7 mouse cellular contexts compared by ENCODE assay signal in the genomic region with DNA sequence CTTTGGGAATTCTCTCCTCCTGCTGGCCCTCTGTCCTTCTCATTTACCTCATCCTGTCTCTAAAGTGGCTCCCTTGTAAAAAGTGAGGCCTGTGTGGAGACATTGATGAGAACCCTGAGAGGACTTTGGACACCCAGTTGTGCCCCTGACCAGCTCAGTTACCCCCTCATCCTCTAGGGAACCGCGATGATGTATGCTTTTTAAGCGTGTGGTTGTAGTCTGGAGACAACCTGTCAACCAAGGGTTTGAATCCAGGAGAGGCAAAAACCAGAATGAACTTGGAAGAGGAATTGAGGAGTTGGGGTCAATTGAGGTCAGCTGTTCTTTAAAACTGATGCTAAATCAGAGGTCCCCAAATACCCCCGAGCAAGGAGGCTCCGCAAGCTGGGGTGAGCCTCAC. TPM values are rescaled to one million over a fixed set of nuclear protein-coding genes. Genes with fewer than 3 reads are reported as not detected.
A peak's percentile ranks its signal among the peaks of the same experiment; 100 is the strongest.
DNase-seq lines count a peak whose midpoint lies in the region; ATAC-seq and TF ChIP-seq lines count a peak whose summit lies in the region.

No protein-coding gene starts in this region.

- peak overlapping the region; percentile 76; the same call in 1 of the 2 replicates for H3K9ac ChIP-seq in lung, embryonic 16.5 days (ENCODE audit: low read length)
- H3K9ac ChIP-seq in forebrain, embryonic 16.5 days (replicated peaks; ENCODE audit: low read depth, low read length), result peak overlapping the region; percentile 96
- H3K9ac ChIP-seq in limb, embryonic 15.5 days, result no peak overlapping the region
- no peak overlapping the region for H3K9ac ChIP-seq in stomach, embryonic 15.5 days

- H3K27me3 ChIP-seq in lung, embryonic 16.5 days (ENCODE audit: control insufficient read depth, insufficient read depth, low read depth, low read length), result peaks cover 5% of the 10 kb centered on the region
- no peaks in the 10 kb centered on the region for H3K27me3 ChIP-seq in forebrain, embryonic 16.5 days (replicated peaks; ENCODE audit: control insufficient read depth, insufficient read depth, low read length)
- peaks cover 5% of the 10 kb centered on the region; the same call in 1 of the 2 replicates for H3K27me3 ChIP-seq in limb, embryonic 15.5 days
- H3K27me3 ChIP-seq in stomach, embryonic 15.5 days (replicated peaks), result no peaks in the 10 kb centered on the region

- no peak overlapping the region for H3K27ac ChIP-seq in lung, embryonic 16.5 days (ENCODE audit: low read length)
- H3K27ac ChIP-seq in forebrain, embryonic 16.5 days (ENCODE audit: low read length), result peak overlapping the region; percentile 87
- no peak overlapping the region for H3K27ac ChIP-seq in limb, embryonic 15.5 days
- no peak overlapping the region for H3K27ac ChIP-seq in stomach, embryonic 15.5 days

- DNase-seq in lung, adult 2 months, result no peak
- DNase-seq in cerebellum, adult 11-12 months, result no peak
- DNase-seq in thymus, postnatal 0 days (ENCODE audit: low spot score), result no peak

- ATAC-seq in lung, embryonic 16.5 days (ENCODE audit: low read depth), result no peak
- no peak for ATAC-seq in forebrain, embryonic 16.5 days
- ATAC-seq in limb, embryonic 15.5 days (ENCODE audit: insufficient number of reproducible peaks, low FRiP score, low TSS enrichment, low read depth), result no peak
- ATAC-seq in stomach, embryonic 15.5 days (ENCODE audit: insufficient read depth, low FRiP score, low read depth), result no peak

- peak overlapping the region; percentile 85 for H3K4me2 ChIP-seq in lung, embryonic 16.5 days (ENCODE audit: low read depth, low read length)
- peak overlapping the region; percentile 55 for H3K4me2 ChIP-seq in forebrain, embryonic 16.5 days (ENCODE audit: low read length)
- peak overlapping the region; percentile 86 for H3K4me2 ChIP-seq in limb, embryonic 15.5 days
- H3K4me2 ChIP-seq in stomach, embryonic 15.5 days, result peak overlapping the region; percentile 91

- H3K4me1 ChIP-seq in lung, embryonic 16.5 days (replicated peaks; ENCODE audit: control insufficient read depth, insufficient read depth, low read length), result peaks cover 5% of the 10 kb centered on the region; the same call in 1 of the 2 replicates
- no peaks in the 10 kb centered on the region for H3K4me1 ChIP-seq in lung, adult 2 months (ENCODE audit: control insufficient read depth, insufficient read depth, low read length)
- peaks cover 18% of the 10 kb centered on the region for H3K4me1 ChIP-seq in forebrain, embryonic 16.5 days (replicated peaks; ENCODE audit: control insufficient read depth, insufficient read depth, low read length)
- H3K4me1 ChIP-seq in limb, embryonic 15.5 days, result peaks cover 18% of the 10 kb centered on the region
- peaks cover 10% of the 10 kb centered on the region for H3K4me1 ChIP-seq in stomach, embryonic 15.5 days

- WGBS in lung, embryonic 16.5 days, result 43% methylated on average over 5 of the region's 5 CpGs
- 54% methylated on average over 5 of the region's 5 CpGs for WGBS in lung, adult 2 months
- 36% methylated on average over 5 of the region's 5 CpGs for WGBS in forebrain, embryonic 16.5 days
- 43% methylated on average over 5 of the region's 5 CpGs for WGBS in limb, embryonic 15.5 days
- 45% methylated on average over 5 of the region's 5 CpGs for WGBS in stomach, embryonic 15.5 days

- no peak for TF ChIP-seq CTCF in lung, adult 2 months (IDR thresholded peaks at IDR 0.05; ENCODE audit: insufficient read depth, low read length)

- no peaks in the 10 kb centered on the region for H3K36me3 ChIP-seq in lung, embryonic 16.5 days (ENCODE audit: control insufficient read depth, insufficient read depth, low read length)
- H3K36me3 ChIP-seq in forebrain, embryonic 16.5 days (ENCODE audit: control insufficient read depth, insufficient read depth), result peaks cover 10% of the 10 kb centered on the region
- peaks cover 9% of the 10 kb centered on the region for H3K36me3 ChIP-seq in limb, embryonic 15.5 days
- no peaks in the 10 kb centered on the region for H3K36me3 ChIP-seq in stomach, embryonic 15.5 days

- no peaks in the 10 kb centered on the region for H3K9me3 ChIP-seq in lung, embryonic 16.5 days (ENCODE audit: control insufficient read depth, low read length)
- H3K9me3 ChIP-seq in forebrain, embryonic 16.5 days (ENCODE audit: control insufficient read depth, low read length), result no peaks in the 10 kb centered on the region
- H3K9me3 ChIP-seq in limb, embryonic 15.5 days, result no peaks in the 10 kb centered on the region
- no peaks in the 10 kb centered on the region for H3K9me3 ChIP-seq in stomach, embryonic 15.5 days

- TF ChIP-seq POLR2A in lung, adult 2 months (IDR thresholded peaks at IDR 0.05; ENCODE audit: borderline replicate concordance, extremely low read depth, low read depth, low read length), result no peak

- peak overlapping the region; percentile 67 for H3K4me3 ChIP-seq in lung, embryonic 16.5 days (ENCODE audit: low read length)
- H3K4me3 ChIP-seq in lung, adult 2 months (replicated peaks; ENCODE audit: extremely low read depth, low read depth, low read length), result no peak overlapping the region
- H3K4me3 ChIP-seq in forebrain, embryonic 16.5 days (replicated peaks; ENCODE audit: low read length), result peak overlapping the region; percentile 90
- peak overlapping the region; percentile 78 for H3K4me3 ChIP-seq in limb, embryonic 15.5 days
- H3K4me3 ChIP-seq in stomach, embryonic 15.5 days (replicated peaks), result peak overlapping the region; percentile 69

RNA-seq across cellular contexts. Expression of gene Lrp3, which starts 0.4 kb away (rescaled TPM):
- 5.9 and 6.7 TPM in 2 replicates for polyA plus RNA-seq in lung, embryonic 16.5 days (2015; fragmentation: Nextera tagmentation; extraction: Ambion mirVana)
- 10.1 and 12.3 TPM in 2 replicates for polyA plus RNA-seq in lung, adult 2 months (2012; rRNA removed)
- polyA plus RNA-seq in forebrain, embryonic 16.5 days (2015; fragmentation: Nextera tagmentation; extraction: Ambion mirVana), result 20.3 and 27.3 TPM in 2 replicates
- 8.3 and 8.8 TPM in 2 replicates for polyA plus RNA-seq in limb, embryonic 15.5 days (2015; fragmentation: Nextera tagmentation; extraction: Ambion mirVana)
- polyA plus RNA-seq in stomach, embryonic 15.5 days (2015; fragmentation: Nextera tagmentation; extraction: Ambion mirVana), result 6.3 and 7.1 TPM in 2 replicates
- polyA plus RNA-seq in thymus, postnatal 0 days (2015; fragmentation: Nextera tagmentation; extraction: Ambion mirVana), result 0.42 and 0.43 TPM in 2 replicates

RNA-seq across cellular contexts. Expression of gene Slc7a10, which starts 29.5 kb away (rescaled TPM):
- polyA plus RNA-seq in lung, embryonic 16.5 days (2015; fragmentation: Nextera tagmentation; extraction: Ambion mirVana), result 5.3 and 6.2 TPM in 2 replicates
- 81.4 and 82.4 TPM in 2 replicates for polyA plus RNA-seq in lung, adult 2 months (2012; rRNA removed)
- polyA plus RNA-seq in forebrain, embryonic 16.5 days (2015; fragmentation: Nextera tagmentation; extraction: Ambion mirVana), result 6.3 and 7.3 TPM in 2 replicates
- polyA plus RNA-seq in limb, embryonic 15.5 days (2015; fragmentation: Nextera tagmentation; extraction: Ambion mirVana), result 6.7 and 8.6 TPM in 2 replicates
- 2.4 and 3.3 TPM in 2 replicates for polyA plus RNA-seq in stomach, embryonic 15.5 days (2015; fragmentation: Nextera tagmentation; extraction: Ambion mirVana)
- polyA plus RNA-seq in thymus, postnatal 0 days (2015; fragmentation: Nextera tagmentation; extraction: Ambion mirVana), result 0.28 and 0.33 TPM in 2 replicates

Comparison
In these comparisons a context has a peak if more than half of its experiments do, and no peak if none do; other contexts are left out.
1. H3K9ac ChIP-seq: peak in lung, embryonic 16.5 days (single experiment) and forebrain, embryonic 16.5 days (single experiment); none in limb, embryonic 15.5 days (single experiment) and stomach, embryonic 15.5 days (single experiment).
2. Peak in every context shown above with its lines, with median percentiles within 50 percentile points of each other: H3K4me2 ChIP-seq.